Mouse (Mus musculus): ENCODE measurements around the gene Mmgt2.

GRCm38 (mm10) chr11:62660885-62661284, 12.4 kb downstream of the Mmgt2 start:
- TF ChIP-seq CTCF (IDR thresholded peaks at IDR 0.05; ENCODE audit: insufficient read depth, low read length) (no peak), POLR2A (IDR thresholded peaks at IDR 0.05; ENCODE audit: borderline replicate concordance, extremely low read depth, low read depth, low read length) (no peak)

Measured in lung, adult 2 months (tissue).